Mouse (Mus musculus) thymus, postnatal 0 days (tissue): ENCODE measurements around the gene Eif4enif1. TPM values are rescaled to one million over a fixed set of nuclear protein-coding genes. Genes with fewer than 3 reads are reported as not detected.

Experiments used
- polyA plus RNA-seq: library from polyadenylated mRNA; unstranded; fragments of >200 nt; fragmentation: Nextera tagmentation; extraction: Ambion mirVana; gene quantifications from 2 replicates; pipeline ENCODE4 v1.2.1, GENCODE M21; 2015

The Eif4enif1 gene
- polyA plus RNA-seq, 1 experiment from 2014 or later, result 29.6 TPM

Other genes with a start within 250 kb of the Eif4enif1 start
- 9.7 and 14.0 TPM in 2 replicates for gene Sfi1, start 8.9 kb upstream of the Eif4enif1 start, polyA plus RNA-seq
- 246 and 250 TPM in 2 replicates for gene Drg1, start 64.0 kb downstream of the Eif4enif1 start, polyA plus RNA-seq
- 87.6 and 91.1 TPM in 2 replicates for gene Patz1, start 86.5 kb downstream of the Eif4enif1 start, polyA plus RNA-seq
- 90.2 and 94.4 TPM in 2 replicates for gene Pik3ip1, start 128.0 kb downstream of the Eif4enif1 start, polyA plus RNA-seq
- gene Limk2, start 206.8 kb downstream of the Eif4enif1 start, polyA plus RNA-seq, result 46.8 and 47.0 TPM in 2 replicates
- 17.2 and 17.4 TPM in 2 replicates for gene Rnf185, start 250.0 kb downstream of the Eif4enif1 start, polyA plus RNA-seq